Mouse (Mus musculus): ENCODE measurements at regions not wholly inside any gene's neighbourhood (a gene's known extent, or its start where the extent isn't known, plus 50 kb on each side); places are given as distances from the start of the nearest gene placed in this dataset.
A peak's percentile ranks its signal among the peaks of the same experiment; 100 is the strongest.
"Not testable (repeated sequence)": the region's sequence is repeated elsewhere in the genome, so short reads cannot be mapped to it uniquely, and the experiment has no call there.

DNA sequence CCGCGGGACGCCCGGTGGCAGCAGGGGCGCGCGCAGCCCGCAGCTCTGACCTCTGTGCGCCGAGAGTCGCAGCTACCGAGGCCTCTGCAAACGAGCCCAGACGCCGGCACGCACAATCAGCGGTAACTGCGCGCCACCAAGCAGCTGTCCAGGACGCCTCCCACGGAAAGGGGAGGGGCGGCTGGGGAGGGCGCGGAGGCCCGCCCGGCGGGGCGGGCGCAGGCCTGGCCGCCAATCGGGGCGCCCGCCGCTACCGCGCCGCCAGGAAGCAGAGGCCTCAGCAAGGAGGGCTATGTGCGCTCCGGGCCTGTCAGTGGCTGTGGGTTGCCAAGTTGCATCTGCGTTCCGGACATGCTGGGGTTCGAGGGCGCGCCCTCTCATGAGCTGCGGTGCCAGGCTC is 613.3 kb upstream of the Ywhaq start:
- not testable (repeated sequence) for H3K4me2 ChIP-seq (ENCODE audit: low read depth, low read length)
- WGBS, result 10% methylated on average over 33 of the region's 45 CpGs

DNA sequence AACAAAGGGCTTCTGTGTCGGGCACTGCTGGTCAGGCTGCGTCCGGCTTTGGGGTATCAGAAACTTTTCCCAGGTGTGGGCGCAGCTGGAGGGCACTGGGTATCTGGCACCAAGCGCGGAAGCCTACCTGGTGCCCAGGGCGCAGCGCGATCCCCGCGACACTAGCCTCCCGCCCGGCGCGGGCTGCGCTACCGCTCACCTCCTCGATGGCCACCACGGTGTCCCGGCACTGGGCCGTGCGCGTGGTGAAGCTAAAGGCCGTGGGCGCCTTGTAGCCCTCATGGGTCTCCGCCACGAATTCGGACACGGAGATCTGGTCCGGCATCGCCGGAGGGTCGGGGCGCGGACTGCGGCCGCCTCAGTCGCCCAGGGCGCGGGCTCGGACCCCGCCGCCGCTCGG is 612.8 kb upstream of the Ywhaq start:
- H3K9ac ChIP-seq (replicated peaks; ENCODE audit: low read length); H3K4me1 ChIP-seq (ENCODE audit: insufficient read depth, low read length); H3K27ac ChIP-seq; H3K9me3 ChIP-seq (ENCODE audit: low read length); H3K27me3 ChIP-seq (ENCODE audit: insufficient read depth, low read length); H3K4me2 ChIP-seq (ENCODE audit: low read depth, low read length); DNase-seq (ENCODE audit: low spot score); ATAC-seq; H3K4me3 ChIP-seq (ENCODE audit: low read length); H3K36me3 ChIP-seq (ENCODE audit: insufficient read depth, low read length): not testable (repeated sequence)
- 12% methylated on average over 36 of the region's 45 CpGs for WGBS

More for the DNA sequence above, 613.3 kb upstream of the Ywhaq start:
- not testable (repeated sequence) for H3K27me3 ChIP-seq (ENCODE audit: insufficient read depth, low read length); ATAC-seq; H3K4me3 ChIP-seq (ENCODE audit: low read length); H3K27ac ChIP-seq; H3K36me3 ChIP-seq (ENCODE audit: insufficient read depth, low read length); H3K9ac ChIP-seq (replicated peaks; ENCODE audit: low read length); H3K9me3 ChIP-seq (ENCODE audit: low read length); H3K4me1 ChIP-seq (ENCODE audit: insufficient read depth, low read length)
- peak; percentile 0 for DNase-seq (ENCODE audit: low spot score)

Measured in hindbrain, postnatal 0 days (tissue).